ENCODE assay signal across 8 mouse cellular contexts in the genomic region with DNA sequence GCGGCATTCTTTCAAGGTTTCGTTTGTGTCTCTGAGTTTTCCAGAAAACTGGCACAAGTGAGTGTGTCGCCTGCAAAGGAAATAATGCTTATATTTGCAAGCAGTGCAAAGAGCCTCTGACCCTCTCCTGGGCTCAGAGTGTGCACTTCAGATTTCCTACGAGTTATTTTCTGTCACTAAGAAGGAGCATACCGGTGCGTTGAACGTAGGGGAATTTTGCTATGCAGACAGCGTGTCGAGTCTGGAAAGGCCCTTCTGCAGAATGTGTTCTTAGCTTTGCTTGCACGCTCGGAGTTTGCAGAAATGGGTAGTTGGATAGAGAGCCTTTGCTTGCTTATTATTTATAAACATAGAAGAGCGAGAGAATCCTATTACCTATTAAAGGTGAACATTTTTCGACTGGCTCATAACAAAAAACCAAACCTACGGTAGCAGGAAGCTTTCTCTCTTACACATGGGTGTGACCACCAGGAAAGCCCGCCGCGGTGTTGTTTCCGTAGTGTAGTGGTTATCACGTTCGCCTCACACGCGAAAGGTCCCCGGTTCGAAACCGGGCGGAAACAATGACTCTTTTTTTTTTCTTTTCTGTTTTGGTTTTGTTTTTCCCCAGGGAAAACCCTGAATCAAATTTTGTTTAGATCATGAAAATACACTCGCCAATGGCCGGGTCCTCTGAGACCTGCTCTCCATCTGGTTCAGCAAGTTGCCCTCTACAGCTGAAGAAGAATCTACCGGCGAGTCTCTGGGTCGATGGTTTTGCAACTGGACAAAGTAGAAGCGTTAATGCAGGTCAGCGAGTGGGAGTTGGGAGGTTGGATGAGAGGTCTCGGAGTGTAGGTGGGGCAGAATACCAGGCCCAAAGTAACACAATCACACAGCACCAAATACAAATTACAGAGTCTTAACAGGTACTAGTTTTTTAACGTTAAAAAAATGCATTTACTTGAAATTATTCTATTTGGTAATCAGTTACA. TPM values are rescaled to one million over a fixed set of nuclear protein-coding genes. Genes with fewer than 3 reads are reported as not detected.
DNase-seq lines count a peak whose midpoint lies in the region; ATAC-seq lines count a peak whose summit lies in the region.

No protein-coding gene starts in this region.

- WGBS in forebrain, embryonic 10.5 days: 1% methylated on average over 35 of the region's 35 CpGs
- 2% methylated on average over 35 of the region's 35 CpGs for WGBS in heart, embryonic 14.5 days
- 2% methylated on average over 35 of the region's 35 CpGs for WGBS in liver, embryonic 11.5 days
- 2% methylated on average over 35 of the region's 35 CpGs for WGBS in stomach, embryonic 15.5 days

- no peaks in the 10 kb centered on the region for H3K27me3 ChIP-seq in forebrain, embryonic 10.5 days (ENCODE audit: poor library complexity, severe bottlenecking)
- H3K27me3 ChIP-seq in heart, embryonic 14.5 days (ENCODE audit: control insufficient read depth, insufficient read depth, low read length): no peaks in the 10 kb centered on the region
- H3K27me3 ChIP-seq in liver, embryonic 11.5 days (replicated peaks; ENCODE audit: control insufficient read depth, insufficient read depth, low read length): no peaks in the 10 kb centered on the region
- no peaks in the 10 kb centered on the region for H3K27me3 ChIP-seq in stomach, embryonic 15.5 days (replicated peaks)

- peak overlapping the region; percentile 67 for H3K9ac ChIP-seq in heart, embryonic 14.5 days (ENCODE audit: low read length)
- peak overlapping the region; percentile 69 for H3K9ac ChIP-seq in liver, embryonic 11.5 days (ENCODE audit: low read depth, low read length)
- H3K9ac ChIP-seq in stomach, embryonic 15.5 days: peak overlapping the region; percentile 48; the same call in 1 of the 2 replicates

- H3K4me2 ChIP-seq in heart, embryonic 14.5 days (ENCODE audit: low read length): peak overlapping the region; percentile 64
- H3K4me2 ChIP-seq in liver, embryonic 11.5 days: peak overlapping the region; percentile 73
- H3K4me2 ChIP-seq in stomach, embryonic 15.5 days: peak overlapping the region; percentile 58

- no peaks in the 10 kb centered on the region for H3K36me3 ChIP-seq in forebrain, embryonic 10.5 days (replicated peaks)
- H3K36me3 ChIP-seq in heart, embryonic 14.5 days (ENCODE audit: control insufficient read depth, insufficient read depth, low read length): no peaks in the 10 kb centered on the region
- H3K36me3 ChIP-seq in liver, embryonic 11.5 days (ENCODE audit: control insufficient read depth, insufficient read depth, low read length): no peaks in the 10 kb centered on the region
- H3K36me3 ChIP-seq in stomach, embryonic 15.5 days: no peaks in the 10 kb centered on the region

- H3K4me1 ChIP-seq in forebrain, embryonic 10.5 days: peaks cover 25% of the 10 kb centered on the region
- peaks cover 0 to 8% of the 10 kb centered on the region in 2 experiments; a peak in 2 of 4 replicates for H3K4me1 ChIP-seq in heart, embryonic 14.5 days (ENCODE audit: control insufficient read depth in 2 of 2, insufficient read depth in 2 of 2, low read length in 2 of 2)
- peaks cover 10% of the 10 kb centered on the region; the same call in 1 of the 2 replicates for H3K4me1 ChIP-seq in liver, embryonic 11.5 days (replicated peaks; ENCODE audit: control insufficient read depth, insufficient read depth, low read length)
- 0 out of 2 replicates have a peak, but pooled peaks cover 3% of the 10 kb centered on the region for H3K4me1 ChIP-seq in stomach, embryonic 15.5 days

- no peak for ATAC-seq in heart, embryonic 14.5 days (ENCODE audit: insufficient number of reproducible peaks, insufficient read depth, low FRiP score, low read depth)
- 0 out of 2 replicates have a peak, but pooled peaks have one; percentile 30 for ATAC-seq in liver, embryonic 11.5 days (replicated peaks; ENCODE audit: low FRiP score)
- ATAC-seq in stomach, embryonic 15.5 days (ENCODE audit: insufficient read depth, low FRiP score, low read depth): no peak

- no peaks in the 10 kb centered on the region for H3K9me3 ChIP-seq in forebrain, embryonic 10.5 days
- no peaks in the 10 kb centered on the region for H3K9me3 ChIP-seq in heart, embryonic 14.5 days (ENCODE audit: control insufficient read depth, low read length)
- no peaks in the 10 kb centered on the region for H3K9me3 ChIP-seq in liver, embryonic 11.5 days (ENCODE audit: control insufficient read depth, low read length)
- H3K9me3 ChIP-seq in stomach, embryonic 15.5 days: no peaks in the 10 kb centered on the region

- peak; percentile 86 for DNase-seq in CD4-positive helper T cell, adult 2 months (ENCODE audit: low read depth, low spot score)
- peak; percentile 79 for DNase-seq in brain, adult 2 months (ENCODE audit: low read depth, low spot score)
- peak; percentile 91 for DNase-seq in forebrain, embryonic 10.5 days (ENCODE audit: extremely low spot score, low spot score)
- DNase-seq in kidney, postnatal 10 days: peak; percentile 89
- DNase-seq in liver, embryonic 11.5 days (ENCODE audit: low spot score): peak; percentile 93
- peak; percentile 88 for DNase-seq in naive thymus-derived CD4-positive, alpha-beta T cell, adult 2 months (ENCODE audit: low read depth)

- H3K27ac ChIP-seq in forebrain, embryonic 10.5 days: peak overlapping the region; percentile 80
- H3K27ac ChIP-seq in heart, embryonic 14.5 days (replicated peaks in 1 of 2; ENCODE audit: control insufficient read depth in 1 of 2, insufficient read depth in 1 of 2, low read depth in 2 of 2, low read length in 2 of 2): peak overlapping the region; percentile 5 to 15; a peak in 2 of 4 replicates
- no peak overlapping the region for H3K27ac ChIP-seq in liver, embryonic 11.5 days (ENCODE audit: low read depth, low read length)
- peak overlapping the region; percentile 61 for H3K27ac ChIP-seq in stomach, embryonic 15.5 days

- H3K4me3 ChIP-seq in forebrain, embryonic 10.5 days: peak overlapping the region; percentile 62
- H3K4me3 ChIP-seq in heart, embryonic 14.5 days (ENCODE audit: control insufficient read depth in 1 of 2, insufficient read depth in 1 of 2, low read depth in 1 of 2, low read length in 2 of 2): peak overlapping the region; percentile 53
- peak overlapping the region; percentile 64 for H3K4me3 ChIP-seq in liver, embryonic 11.5 days (ENCODE audit: low read depth, low read length)
- H3K4me3 ChIP-seq in stomach, embryonic 15.5 days (replicated peaks): peak overlapping the region; percentile 48

RNA-seq across cellular contexts. Expression of a gene that starts 9.0 kb away (rescaled TPM):
- polyA plus RNA-seq in forebrain, embryonic 10.5 days (2016; fragmentation: Nextera tagmentation; extraction: Ambion mirVana): 12.1 and 14.3 TPM in 2 replicates
- 2.9 and 6.8 TPM in 2 replicates for polyA plus RNA-seq in heart, embryonic 14.5 days (2014; fragmentation: Nextera tagmentation; extraction: Ambion mirVana)
- polyA plus RNA-seq in liver, embryonic 11.5 days (2014; fragmentation: Nextera tagmentation; extraction: Ambion mirVana): 10.7 and 13.3 TPM in 2 replicates
- polyA plus RNA-seq in stomach, embryonic 15.5 days (2015; fragmentation: Nextera tagmentation; extraction: Ambion mirVana): 4.9 and 13.3 TPM in 2 replicates

RNA-seq across cellular contexts. Expression of a gene that starts 9.3 kb away (rescaled TPM):
- polyA plus RNA-seq in forebrain, embryonic 10.5 days (2016; fragmentation: Nextera tagmentation; extraction: Ambion mirVana): 6.4 and 7.7 TPM in 2 replicates
- 1.9 and 2.3 TPM in 2 replicates for polyA plus RNA-seq in heart, embryonic 14.5 days (2014; fragmentation: Nextera tagmentation; extraction: Ambion mirVana)
- 4.1 and 4.6 TPM in 2 replicates for polyA plus RNA-seq in liver, embryonic 11.5 days (2014; fragmentation: Nextera tagmentation; extraction: Ambion mirVana)
- polyA plus RNA-seq in stomach, embryonic 15.5 days (2015; fragmentation: Nextera tagmentation; extraction: Ambion mirVana): 4.6 and 5.5 TPM in 2 replicates

RNA-seq across cellular contexts. Expression of a gene that starts 14.8 kb away (rescaled TPM):
- polyA plus RNA-seq in forebrain, embryonic 10.5 days (2016; fragmentation: Nextera tagmentation; extraction: Ambion mirVana): 53.1 and 58.6 TPM in 2 replicates
- polyA plus RNA-seq in heart, embryonic 14.5 days (2014; fragmentation: Nextera tagmentation; extraction: Ambion mirVana): 8.1 and 9.3 TPM in 2 replicates
- polyA plus RNA-seq in liver, embryonic 11.5 days (2014; fragmentation: Nextera tagmentation; extraction: Ambion mirVana): 36.9 and 39.3 TPM in 2 replicates
- 19.1 and 19.3 TPM in 2 replicates for polyA plus RNA-seq in stomach, embryonic 15.5 days (2015; fragmentation: Nextera tagmentation; extraction: Ambion mirVana)

RNA-seq across cellular contexts. Expression of a gene that starts 16.4 kb away (rescaled TPM):
- 54.9 and 55.0 TPM in 2 replicates for polyA plus RNA-seq in forebrain, embryonic 10.5 days (2016; fragmentation: Nextera tagmentation; extraction: Ambion mirVana)
- 9.7 and 11.2 TPM in 2 replicates for polyA plus RNA-seq in heart, embryonic 14.5 days (2014; fragmentation: Nextera tagmentation; extraction: Ambion mirVana)
- 26.4 and 36.7 TPM in 2 replicates for polyA plus RNA-seq in liver, embryonic 11.5 days (2014; fragmentation: Nextera tagmentation; extraction: Ambion mirVana)
- polyA plus RNA-seq in stomach, embryonic 15.5 days (2015; fragmentation: Nextera tagmentation; extraction: Ambion mirVana): 36.1 and 42.9 TPM in 2 replicates

RNA-seq across cellular contexts. Expression of a gene that starts 16.7 kb away (rescaled TPM):
- 11.7 and 14.9 TPM in 2 replicates for polyA plus RNA-seq in forebrain, embryonic 10.5 days (2016; fragmentation: Nextera tagmentation; extraction: Ambion mirVana)
- polyA plus RNA-seq in heart, embryonic 14.5 days (2014; fragmentation: Nextera tagmentation; extraction: Ambion mirVana): 2.5 and 2.6 TPM in 2 replicates
- 11.2 and 13.2 TPM in 2 replicates for polyA plus RNA-seq in liver, embryonic 11.5 days (2014; fragmentation: Nextera tagmentation; extraction: Ambion mirVana)
- 7.8 and 8.5 TPM in 2 replicates for polyA plus RNA-seq in stomach, embryonic 15.5 days (2015; fragmentation: Nextera tagmentation; extraction: Ambion mirVana)
